Mouse (Mus musculus) stomach, embryonic 16.5 days (tissue): ENCODE results near the gene Cpeb4. TPM values are rescaled to one million over a fixed set of nuclear protein-coding genes. Genes with fewer than 3 reads are reported as not detected.
A peak's percentile ranks its signal among the peaks of the same experiment; 100 is the strongest.

Experiments
- ATAC-seq: fragments of 200-750 bp; cut with Nextera tagmentation; 2 replicates; pipeline ENCODE4 v1.8.0; 2017; ENCODE audit warnings: moderate number of reproducible peaks, moderate TSS enrichment; ENCODE audit not compliant: insufficient read depth, low FRiP score
- H3K27ac ChIP-seq: fragments of 300-500 bp; sonication (generic); 2 replicates; pipeline ENCODE4 v1.5.1; 2014; ENCODE audit warnings: low read length
- H3K27me3 ChIP-seq: fragments of 300-500 bp; sonication (generic); 2 replicates; pipeline ENCODE4 v1.6.1; 2014; ENCODE audit warnings: low read length, control low read depth, mixed read lengths; ENCODE audit not compliant: control insufficient read depth, insufficient read depth
- H3K36me3 ChIP-seq: fragments of 300-500 bp; sonication (generic); 2 replicates; pipeline ENCODE4 v1.6.1; 2014; ENCODE audit warnings: low read length; ENCODE audit not compliant: control insufficient read depth, insufficient read depth
- H3K4me1 ChIP-seq: fragments of 300-500 bp; sonication (generic); 2 replicates; pipeline ENCODE4 v1.6.1; 2014; ENCODE audit warnings: low read length, control low read depth, mixed read lengths; ENCODE audit not compliant: control insufficient read depth, insufficient read depth
- H3K4me2 ChIP-seq: fragments of 300-500 bp; sonication (generic); 2 replicates; pipeline ENCODE4 v1.6.1; 2014; ENCODE audit warnings: low read depth, low read length, mixed read lengths
- H3K4me3 ChIP-seq: fragments of 300-500 bp; sonication (generic); replicated peaks from 2 replicates; pipeline ENCODE4 v1.5.1; 2014; ENCODE audit warnings: mild to moderate bottlenecking, low read length
- H3K9ac ChIP-seq: fragments of 300-500 bp; sonication (generic); 2 replicates; pipeline ENCODE4 v1.6.1; 2014; ENCODE audit warnings: low read length
- H3K9me3 ChIP-seq: fragments of 300-500 bp; sonication (generic); replicated peaks from 2 replicates; pipeline ENCODE4 v1.6.1; 2016; ENCODE audit warnings: low read length, control low read depth; ENCODE audit not compliant: control insufficient read depth
- WGBS: fragments of 180-500 bp; shearing (Covaris S2); extraction: QIAGEN DNeasy Blood & Tissue Kit; methylation state at CpG from one replicate; pipeline ENCODE4 v1.1.7; 2014; 5-methylcytosine and 5-hydroxymethylcytosine counted together
- polyA plus RNA-seq: library from polyadenylated mRNA; unstranded; fragments of >200 nt; fragmentation: Nextera tagmentation; extraction: Ambion mirVana; gene quantifications from 2 replicates; pipeline ENCODE4 v1.2.1, GENCODE M21; 2015

Gene Cpeb4
- polyA plus RNA-seq, 1 experiment from 2014 or later, result 5.8 TPM

- Histone ChIP-seq H3K27me3 (no peaks in the 10 kb centered on the region), H3K4me1 (no peaks in the 10 kb centered on the region), H3K4me3 (no peak overlapping the region), H3K27ac (peak overlapping the region; percentile 73; the same call in 1 of the 2 replicates), H3K9ac (no peak overlapping the region), H3K4me2 (no peak overlapping the region), H3K9me3 (no peaks in the 10 kb centered on the region), H3K36me3 (no peaks in the 10 kb centered on the region)
- peak; percentile 33; the same call in 1 of the 2 replicates for ATAC-seq
- WGBS, result 70% methylated on average over 4 of the region's 4 CpGs
These were observed 20.1 kb upstream of the Cpeb4 start for GRCm38 (mm10) chr11:31851702-31852560.

GRCm38 (mm10) chr11:31854955-31855354 is 17.1 kb upstream of the Cpeb4 start:
- no peaks in the 10 kb centered on the region for H3K9me3 ChIP-seq
- WGBS, result 63% methylated on average over 5 of the region's 5 CpGs
- H3K4me2 ChIP-seq, result no peak overlapping the region
- H3K9ac ChIP-seq, result no peak overlapping the region
- no peaks in the 10 kb centered on the region for H3K27me3 ChIP-seq
- H3K4me3 ChIP-seq, result no peak overlapping the region
- ATAC-seq, result no peak
- H3K4me1 ChIP-seq, result no peaks in the 10 kb centered on the region
- no peak overlapping the region for H3K27ac ChIP-seq
- no peaks in the 10 kb centered on the region for H3K36me3 ChIP-seq

GRCm38 (mm10) chr11:31857479-31857878 is 14.5 kb upstream of the Cpeb4 start:
- 82% methylated on average over 4 of the region's 4 CpGs for WGBS
- no peaks in the 10 kb centered on the region for H3K9me3 ChIP-seq
- no peak overlapping the region for H3K9ac ChIP-seq
- H3K4me1 ChIP-seq, result no peaks in the 10 kb centered on the region
- H3K27me3 ChIP-seq, result no peaks in the 10 kb centered on the region
- H3K27ac ChIP-seq, result no peak overlapping the region
- no peak overlapping the region for H3K4me3 ChIP-seq
- H3K4me2 ChIP-seq, result no peak overlapping the region
- H3K36me3 ChIP-seq, result no peaks in the 10 kb centered on the region
- no peak for ATAC-seq

GRCm38 (mm10) chr11:31861149-31861890 is 10.7 kb upstream of the Cpeb4 start:
- H3K4me2 ChIP-seq, result no peak overlapping the region
- H3K27ac ChIP-seq, result no peak overlapping the region
- no peaks in the 10 kb centered on the region for H3K36me3 ChIP-seq
- ATAC-seq, result no peak
- H3K4me3 ChIP-seq, result no peak overlapping the region
- WGBS, result 84% methylated on average over 6 of the region's 6 CpGs
- no peaks in the 10 kb centered on the region for H3K4me1 ChIP-seq
- no peaks in the 10 kb centered on the region for H3K27me3 ChIP-seq
- no peaks in the 10 kb centered on the region for H3K9me3 ChIP-seq
- no peak overlapping the region for H3K9ac ChIP-seq

- Histone ChIP-seq H3K27ac (no peak overlapping the region), H3K36me3 (no peaks in the 10 kb centered on the region), H3K9me3 (no peaks in the 10 kb centered on the region), H3K27me3 (no peaks in the 10 kb centered on the region), H3K4me2 (no peak overlapping the region), H3K9ac (no peak overlapping the region), H3K4me1 (peaks cover 13% of the 10 kb centered on the region), H3K4me3 (no peak overlapping the region)
- 74% methylated on average over 4 of the region's 4 CpGs for WGBS
- ATAC-seq, result no peak
These were observed 4.0 kb upstream of the Cpeb4 start for GRCm38 (mm10) chr11:31867976-31868375.

GRCm38 (mm10) chr11:31870285-31871010 is 1.6 kb upstream of the Cpeb4 start:
- Histone ChIP-seq H3K4me1 (peaks cover 16% of the 10 kb centered on the region), H3K27ac (peak overlapping the region; percentile 85), H3K4me3 (peak overlapping the region; percentile 87), H3K36me3 (no peaks in the 10 kb centered on the region), H3K9me3 (no peaks in the 10 kb centered on the region), H3K4me2 (peak overlapping the region; percentile 96), H3K27me3 (no peaks in the 10 kb centered on the region), H3K9ac (peak overlapping the region; percentile 85)
- ATAC-seq, result peak; percentile 100
- WGBS, result under 1% methylated on average over 53 of the region's 53 CpGs

GRCm38 (mm10) chr11:31871135-31871541 is 873 bp upstream of the Cpeb4 start:
- peaks cover 16% of the 10 kb centered on the region for H3K4me1 ChIP-seq
- peak overlapping the region; percentile 96 for H3K4me2 ChIP-seq
- H3K36me3 ChIP-seq, result no peaks in the 10 kb centered on the region
- 0% methylated on average over 18 of the region's 21 CpGs for WGBS
- H3K27ac ChIP-seq, result peak overlapping the region; percentile 60
- H3K4me3 ChIP-seq, result peak overlapping the region; percentile 87
- no peak for ATAC-seq
- no peaks in the 10 kb centered on the region for H3K27me3 ChIP-seq
- H3K9ac ChIP-seq, result peak overlapping the region; percentile 85
- H3K9me3 ChIP-seq, result no peaks in the 10 kb centered on the region

GRCm38 (mm10) chr11:31872546-31873261 is 693 bp downstream of the Cpeb4 start:
- peaks cover 16% of the 10 kb centered on the region for H3K4me1 ChIP-seq
- H3K9ac ChIP-seq, result peak overlapping the region; percentile 60
- peak overlapping the region; percentile 55 for H3K4me2 ChIP-seq
- no peak for ATAC-seq
- no peaks in the 10 kb centered on the region for H3K36me3 ChIP-seq
- WGBS, result 48% methylated on average over 15 of the region's 15 CpGs
- peak overlapping the region; percentile 39 for H3K4me3 ChIP-seq
- no peak overlapping the region for H3K27ac ChIP-seq
- no peaks in the 10 kb centered on the region for H3K27me3 ChIP-seq
- no peaks in the 10 kb centered on the region for H3K9me3 ChIP-seq
